Mouse (Mus musculus) spleen, adult 10 weeks (tissue): ENCODE measurements around the gene Scgb1b10. TPM values are rescaled to one million over a fixed set of nuclear protein-coding genes. Genes with fewer than 3 reads are reported as not detected.

Experiments
- polyA plus RNA-seq: library from polyadenylated mRNA; stranded (reverse); fragments of 350-450 nt; fragmentation: Illumina TruSeq; extraction: RNeasy Lipid Tissue Mini Kit (QIAGEN cat#74804); gene quantifications from one replicate; pipeline ENCODE4 v1.2.3, GENCODE M21; 2015; ENCODE audit warnings: low replicate concordance; ENCODE audit not compliant: insufficient read depth

Gene Scgb1b10
- polyA plus RNA-seq: not detected

GRCm38 (mm10) chr7:32100553-32100952, at the start of gene Scgb1b10:
Scgb1b10 (plus strand) TSS chr7:32100853.

Other genes with a start within 250 kb of the Scgb1b10 start
- not detected for gene Scgb2b11, start 110.3 kb downstream of the Scgb1b10 start, polyA plus RNA-seq
- not detected for gene Scgb1b11, start 122.0 kb downstream of the Scgb1b10 start, polyA plus RNA-seq
- not detected for gene Scgb2b12, start 226.4 kb downstream of the Scgb1b10 start, polyA plus RNA-seq
- gene Scgb1b12, start 233.3 kb downstream of the Scgb1b10 start, polyA plus RNA-seq: not detected